Mouse (Mus musculus) small intestine, adult 2 months (tissue): Measurements from ENCODE around the gene Galp.

ENCODE experiments used
- CTCF ChIP-seq: fragments of 200-500 bp; IDR thresholded peaks from 2 replicates; pipeline ENCODE4 v1.5.1; 2012; ENCODE audit warnings: low read depth, mild to moderate bottlenecking, control low read depth, inconsistent platforms, low read length, moderate library complexity, mixed read lengths; ENCODE audit not compliant: insufficient replicate concordance, insufficient read length; ENCODE audit errors: extremely low read depth
- POLR2A ChIP-seq: fragments of 200-500 bp; IDR thresholded peaks from 2 replicates; pipeline ENCODE4 v1.6.1; 2012; ENCODE audit warnings: low read depth, mild to moderate bottlenecking, control low read depth, inconsistent platforms, low read length, moderate library complexity

GRCm38 (mm10) chr7:6151266-6151665 lies 45.6 kb upstream of the Galp start:
- no peak for TF ChIP-seq POLR2A
- no peak for TF ChIP-seq CTCF
